Mouse (Mus musculus) CH12.LX (cell line): Measurements from ENCODE around the gene Gm45521.
A peak's percentile ranks its signal among the peaks of the same experiment; 100 is the strongest.

Experiments used
- BHLHE40 ChIP-seq: IDR thresholded peaks from 2 replicates; pipeline ENCODE4 v1.6.1; 2011; ENCODE audit warnings: mild to moderate bottlenecking, low read depth, low read length, improper control_type of control experiment
- CTCF ChIP-seq, 2 experiments: IDR thresholded peaks in 1 of 2; conservative IDR thresholded peaks in 1 of 2; 2 replicates each; pipeline ENCODE4 v1.5.1; 2011 to 2012; ENCODE audit warnings: low read depth in 2 of 2, low read length in 2 of 2, improper control_type of control experiment in 1 of 2, inconsistent platforms in 1 of 2, mild to moderate bottlenecking in 1 of 2, moderate library complexity in 1 of 2
- E2F4 ChIP-seq: IDR thresholded peaks from 2 replicates; pipeline ENCODE4 v1.6.1; 2011; ENCODE audit warnings: low read depth, low read length, improper control_type of control experiment; ENCODE audit not compliant: insufficient replicate concordance
- ELF1 ChIP-seq: IDR thresholded peaks from 2 replicates; pipeline ENCODE4 v1.6.1; 2014; ENCODE audit warnings: low read depth, mild to moderate bottlenecking, inconsistent platforms, low read length, improper control_type of control experiment
- EP300 ChIP-seq: IDR thresholded peaks from 2 replicates; pipeline ENCODE4 v1.6.1; 2011; ENCODE audit warnings: low read length, improper control_type of control experiment
- JUND ChIP-seq: conservative IDR thresholded peaks from 2 replicates; pipeline ENCODE4 v1.6.1; 2011; ENCODE audit warnings: low read depth, low read length, improper control_type of control experiment
- MXI1 ChIP-seq: IDR thresholded peaks from 2 replicates; pipeline ENCODE4 v1.6.1; 2011; ENCODE audit warnings: mild to moderate bottlenecking, low read depth, low read length, improper control_type of control experiment
- NELFE ChIP-seq: IDR thresholded peaks from 2 replicates; pipeline ENCODE4 v1.6.1; 2011; ENCODE audit warnings: low read depth, low read length, improper control_type of control experiment
- POLR2A ChIP-seq: IDR thresholded peaks from 2 replicates; pipeline ENCODE4 v1.6.1; 2011; ENCODE audit warnings: low read depth, mild to moderate bottlenecking, improper control_type of control experiment, low read length
- POLR2AphosphoS2 ChIP-seq: IDR thresholded peaks from 2 replicates; pipeline ENCODE4 v1.6.1; 2011; ENCODE audit warnings: low read depth, low read length, improper control_type of control experiment
- RCOR1 ChIP-seq: conservative IDR thresholded peaks from 2 replicates; pipeline ENCODE4 v1.6.1; 2012; ENCODE audit warnings: low read depth, mild to moderate bottlenecking, inconsistent platforms, low read length, improper control_type of control experiment
- TCF12 ChIP-seq: IDR thresholded peaks from 2 replicates; pipeline ENCODE4 v1.6.1; 2014; ENCODE audit warnings: low read depth, mild to moderate bottlenecking, inconsistent platforms, low read length, improper control_type of control experiment
- USF2 ChIP-seq: conservative IDR thresholded peaks from 2 replicates; pipeline ENCODE4 v1.6.1; 2011; ENCODE audit warnings: low read depth, low read length, improper control_type of control experiment
- ZMIZ1 ChIP-seq: IDR thresholded peaks from 2 replicates; pipeline ENCODE4 v1.6.1; 2012; ENCODE audit warnings: low read depth, mild to moderate bottlenecking, inconsistent platforms, low read length, improper control_type of control experiment

GRCm38 (mm10) chr14:7994271-7994767, 37.2 kb downstream of the Gm45521 start, which contains the start of gene Dnase1l3:
- peak; percentile 15 to 81; a peak in 2 of 4 replicates for TF ChIP-seq CTCF (conservative IDR thresholded peaks at IDR 0.05 in 1 of 2, IDR thresholded peaks at IDR 0.05 in 1 of 2; ENCODE audit: low read depth in 2 of 2, low read length in 2 of 2)
- TF ChIP-seq MXI1, result peak; percentile 61; the same call in 1 of the 2 replicates
- TF ChIP-seq RCOR1, result 0 out of 2 replicates have a peak, but pooled peaks have one; percentile 16
- TF ChIP-seq EP300, result 0 out of 2 replicates have a peak, but pooled peaks have one; percentile 64
- TF ChIP-seq ELF1, result peak; percentile 40
- peak; percentile 57; the same call in 1 of the 2 replicates for TF ChIP-seq ZMIZ1
- 0 out of 2 replicates have a peak, but pooled peaks have one; percentile 36 for TF ChIP-seq POLR2A
- TF ChIP-seq TCF12, result peak; percentile 95
- no peak; the same call in 1 of the 2 replicates for TF ChIP-seq USF2
- TF ChIP-seq POLR2AphosphoS2, result no peak
- TF ChIP-seq NELFE, result no peak
- no peak for TF ChIP-seq JUND
- TF ChIP-seq E2F4, result no peak
- TF ChIP-seq BHLHE40, result peak; percentile 98
